ENCODE assay signal across 13 mouse cellular contexts in genomic region chr17:27954629-27955402, GRCm38 (mm10). TPM values are rescaled to one million over a fixed set of nuclear protein-coding genes. Genes with fewer than 3 reads are reported as not detected.
DNase-seq lines count a peak whose midpoint lies in the region; ATAC-seq lines count a peak whose summit lies in the region.
"Had no signal": no experiment of that assay in that cellular context is flagged by ENCODE, and none has a peak within 500 bp of the region (broad histone marks: within the 10 kb centered on the region; RNA-seq: fewer than 3 reads in every experiment).

No protein-coding gene starts in this region.

- H3K4me2 ChIP-seq in limb, embryonic 12.5 days = no peak overlapping the region
- H3K4me2 ChIP-seq in hindbrain, embryonic 12.5 days (replicated peaks) = no peak overlapping the region
- H3K4me2 ChIP-seq in stomach, embryonic 16.5 days (ENCODE audit: low read depth, low read length) = no peak overlapping the region
- H3K4me2 ChIP-seq: lung, embryonic 14.5 days; neural tube, embryonic 12.5 days had no signal

- ATAC-seq in limb, embryonic 12.5 days (ENCODE audit: insufficient number of reproducible peaks, insufficient read depth, low FRiP score, low TSS enrichment, low read depth) = no peak
- no peak for ATAC-seq in hindbrain, embryonic 12.5 days (ENCODE audit: low FRiP score)
- no peak for ATAC-seq in stomach, embryonic 16.5 days (ENCODE audit: insufficient read depth, low FRiP score)

- peaks cover 11% of the 10 kb centered on the region for H3K4me1 ChIP-seq in limb, embryonic 12.5 days (replicated peaks)
- peaks cover 26% of the 10 kb centered on the region for H3K4me1 ChIP-seq in limb, embryonic 10.5 days
- peaks cover 10% of the 10 kb centered on the region for H3K4me1 ChIP-seq in hindbrain, embryonic 12.5 days
- peaks cover 10% of the 10 kb centered on the region; the same call in 1 of the 2 replicates for H3K4me1 ChIP-seq in stomach, embryonic 16.5 days (ENCODE audit: control insufficient read depth, insufficient read depth, low read length)

- H3K36me3 ChIP-seq in limb, embryonic 12.5 days = 0 out of 2 replicates have a peak, but pooled peaks cover 3% of the 10 kb centered on the region
- no peaks in the 10 kb centered on the region for H3K36me3 ChIP-seq in limb, embryonic 10.5 days
- H3K36me3 ChIP-seq in hindbrain, embryonic 12.5 days = no peaks in the 10 kb centered on the region
- no peaks in the 10 kb centered on the region for H3K36me3 ChIP-seq in stomach, embryonic 16.5 days (ENCODE audit: control insufficient read depth, insufficient read depth, low read length)
- H3K36me3 ChIP-seq: neural tube, embryonic 12.5 days had no signal

- H3K27ac ChIP-seq in limb, embryonic 12.5 days = 0 out of 2 replicates have a peak overlapping the region, but pooled peaks have one; percentile 35
- H3K27ac ChIP-seq in limb, embryonic 10.5 days = no peak overlapping the region
- H3K27ac ChIP-seq in hindbrain, embryonic 12.5 days = peak overlapping the region; percentile 1
- H3K27ac ChIP-seq in stomach, embryonic 16.5 days (ENCODE audit: low read length) = no peak overlapping the region
- H3K27ac ChIP-seq: neural tube, embryonic 12.5 days had no signal

- no peak overlapping the region for H3K9ac ChIP-seq in limb, embryonic 12.5 days (replicated peaks)
- no peak overlapping the region for H3K9ac ChIP-seq in hindbrain, embryonic 12.5 days
- 0 out of 2 replicates have a peak overlapping the region, but pooled peaks have one; percentile 18 for H3K9ac ChIP-seq in stomach, embryonic 16.5 days (ENCODE audit: low read length)
- H3K9ac ChIP-seq: lung, embryonic 14.5 days; neural tube, embryonic 12.5 days had no signal

- 63% methylated on average over 14 of the region's 14 CpGs for WGBS in limb, embryonic 12.5 days
- WGBS in limb, embryonic 10.5 days = 67% methylated on average over 14 of the region's 14 CpGs
- 62% methylated on average over 14 of the region's 14 CpGs for WGBS in hindbrain, embryonic 12.5 days
- WGBS in stomach, embryonic 16.5 days = 46% methylated on average over 14 of the region's 14 CpGs

- no peaks in the 10 kb centered on the region for H3K9me3 ChIP-seq in limb, embryonic 12.5 days
- no peaks in the 10 kb centered on the region for H3K9me3 ChIP-seq in limb, embryonic 10.5 days (replicated peaks)
- H3K9me3 ChIP-seq in hindbrain, embryonic 12.5 days (replicated peaks) = no peaks in the 10 kb centered on the region
- H3K9me3 ChIP-seq in stomach, embryonic 16.5 days (replicated peaks; ENCODE audit: control insufficient read depth, low read length) = no peaks in the 10 kb centered on the region
- H3K9me3 ChIP-seq: neural tube, embryonic 12.5 days had no signal

- H3K4me3 ChIP-seq in limb, embryonic 12.5 days (replicated peaks) = no peak overlapping the region
- no peak overlapping the region for H3K4me3 ChIP-seq in limb, embryonic 10.5 days
- H3K4me3 ChIP-seq in hindbrain, embryonic 12.5 days = no peak overlapping the region
- H3K4me3 ChIP-seq in stomach, embryonic 16.5 days (replicated peaks; ENCODE audit: low read length) = no peak overlapping the region
- H3K4me3 ChIP-seq: neural tube, embryonic 12.5 days had no signal

- no peaks in the 10 kb centered on the region for H3K27me3 ChIP-seq in limb, embryonic 12.5 days
- no peaks in the 10 kb centered on the region for H3K27me3 ChIP-seq in limb, embryonic 10.5 days (ENCODE audit: low read depth, poor library complexity, severe bottlenecking)
- H3K27me3 ChIP-seq in hindbrain, embryonic 12.5 days = no peaks in the 10 kb centered on the region
- H3K27me3 ChIP-seq in stomach, embryonic 16.5 days (ENCODE audit: control insufficient read depth, insufficient read depth, low read length) = no peaks in the 10 kb centered on the region
- H3K27me3 ChIP-seq: neural tube, embryonic 12.5 days had no signal

- peak; percentile 95 for DNase-seq in heart, adult 11 months
- no peak for DNase-seq in heart, postnatal 4 days
- no peak for DNase-seq in limb, embryonic 10.5 days (ENCODE audit: low spot score)
- DNase-seq in urinary bladder, adult 18-20 months (ENCODE audit: low spot score in 2 of 2) = no peak
- DNase-seq in thymus, postnatal 25 days = no peak
- DNase-seq: cerebellum, adult 11 months; lung, embryonic 14.5 days; retina, postnatal 1 day; spleen, adult 18-20 months had no signal

RNA-seq across cellular contexts. Expression of gene Taf11, which starts 45.2 kb away (rescaled TPM):
- total RNA-seq in heart, postnatal 4 days (2021) = 10 to 100 TPM; 28.5 to 29.3 TPM
- polyA plus RNA-seq in limb, embryonic 12.5 days (2016; fragmentation: Nextera tagmentation; extraction: Ambion mirVana) = 101 and 115 TPM in 2 replicates
- polyA plus RNA-seq in limb, embryonic 10.5 days (2016; fragmentation: Nextera tagmentation; extraction: Ambion mirVana) = 92.8 and 93.9 TPM in 2 replicates
- 89.7 and 96.9 TPM in 2 replicates for polyA plus RNA-seq in hindbrain, embryonic 12.5 days (2016; fragmentation: Nextera tagmentation; extraction: Ambion mirVana)
- polyA plus RNA-seq in stomach, embryonic 16.5 days (2015; fragmentation: Nextera tagmentation; extraction: Ambion mirVana) = 50.9 and 57.8 TPM in 2 replicates

RNA-seq across cellular contexts. Expression of gene Anks1, which starts 45.7 kb away (rescaled TPM):
- total RNA-seq in heart, postnatal 4 days (2021) = 10 to 100 TPM; 54.2 to 59.2 TPM
- polyA plus RNA-seq in limb, embryonic 12.5 days (2016; fragmentation: Nextera tagmentation; extraction: Ambion mirVana) = 19.0 and 21.8 TPM in 2 replicates
- 13.3 and 15.5 TPM in 2 replicates for polyA plus RNA-seq in limb, embryonic 10.5 days (2016; fragmentation: Nextera tagmentation; extraction: Ambion mirVana)
- 86.0 and 91.5 TPM in 2 replicates for polyA plus RNA-seq in hindbrain, embryonic 12.5 days (2016; fragmentation: Nextera tagmentation; extraction: Ambion mirVana)
- 14.5 and 15.3 TPM in 2 replicates for polyA plus RNA-seq in stomach, embryonic 16.5 days (2015; fragmentation: Nextera tagmentation; extraction: Ambion mirVana)

Comparison
In these comparisons a context has a peak if more than half of its experiments do, and no peak if none do; other contexts are left out.
1. H3K27ac ChIP-seq: peak in limb, embryonic 12.5 days (single experiment) and hindbrain, embryonic 12.5 days (single experiment); none in limb, embryonic 10.5 days (single experiment) and stomach, embryonic 16.5 days (single experiment).